Mouse (Mus musculus): ENCODE results near the gene Ptprd.

The Ptprd gene

DNA sequence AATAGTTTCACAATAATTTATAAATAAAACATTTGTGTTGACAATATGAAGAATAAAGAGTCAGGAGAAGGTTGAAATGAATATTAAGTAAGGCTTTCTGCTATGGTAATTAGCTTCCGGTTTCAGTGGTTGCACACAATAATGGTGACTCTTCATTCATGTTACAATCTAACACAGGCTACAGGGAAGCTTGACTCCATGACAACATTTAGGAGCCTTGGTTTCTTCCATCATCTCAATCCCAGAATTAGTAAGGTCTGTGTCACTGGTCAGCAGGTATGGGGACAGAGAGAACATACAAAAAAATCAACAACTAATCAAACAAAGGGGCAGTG, 1921.3 kb downstream of the Ptprd start:
- no peak for DNase-seq

DNA sequence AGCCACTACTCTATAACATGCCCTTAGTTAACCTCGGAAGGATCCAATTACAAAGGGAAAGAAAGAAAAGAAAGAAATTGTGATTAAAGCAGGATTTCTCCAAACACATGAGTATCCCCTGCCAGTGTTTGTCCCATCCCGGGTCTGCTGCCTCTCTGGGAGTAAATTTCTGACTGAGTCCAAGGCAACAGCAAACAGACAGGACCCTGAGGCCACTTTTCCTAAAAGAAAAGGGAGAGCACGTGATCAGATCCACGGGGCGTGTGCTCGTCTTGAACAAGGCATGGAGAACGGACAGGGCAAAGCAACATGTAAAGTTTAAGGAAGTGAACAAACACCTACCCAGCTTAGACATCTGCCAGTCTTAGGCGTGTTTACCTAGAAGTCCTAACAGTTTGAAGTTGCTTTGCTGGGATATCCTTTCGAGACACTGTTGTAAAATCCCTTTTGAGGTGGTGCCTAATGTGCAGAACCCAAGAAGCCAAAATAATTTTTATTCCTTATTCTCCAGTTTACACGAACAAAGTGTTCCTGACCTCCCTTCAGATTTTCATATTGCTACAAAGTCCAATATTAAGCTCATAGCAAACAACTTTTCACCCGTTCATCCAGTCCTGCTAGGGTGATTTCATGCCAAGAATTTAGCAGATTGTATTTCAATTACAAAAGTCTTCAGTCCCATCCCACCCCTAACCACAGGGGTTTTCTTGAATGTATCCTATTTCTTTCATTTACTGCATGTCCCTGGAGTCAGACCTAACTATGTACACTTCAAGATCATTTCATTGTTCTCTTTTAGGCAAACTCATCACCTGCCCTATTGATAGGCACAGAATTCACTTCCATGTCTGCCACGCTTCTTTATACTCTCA, 1921.9 kb downstream of the Ptprd start:
- DNase-seq, result no peak

DNA sequence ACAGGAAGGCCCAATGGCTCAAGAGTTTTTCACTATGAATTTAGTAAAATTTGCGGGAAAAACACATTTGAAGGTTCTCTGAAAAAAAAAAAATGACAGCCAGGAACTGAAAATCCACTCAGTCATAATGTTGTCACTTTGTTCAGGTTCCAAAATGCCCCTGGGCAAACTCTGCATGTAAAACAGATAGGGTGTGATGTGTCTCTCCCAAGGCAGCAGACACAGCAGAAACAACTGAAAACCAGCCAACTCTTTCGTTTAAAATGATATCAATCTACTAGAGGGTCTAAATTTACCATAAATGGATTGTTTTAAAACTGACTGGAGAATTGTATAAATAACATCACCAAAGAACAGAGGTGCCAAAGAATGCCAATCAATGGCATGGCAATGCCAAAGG, 1925.7 kb downstream of the Ptprd start:
- DNase-seq, result no peak

DNA sequence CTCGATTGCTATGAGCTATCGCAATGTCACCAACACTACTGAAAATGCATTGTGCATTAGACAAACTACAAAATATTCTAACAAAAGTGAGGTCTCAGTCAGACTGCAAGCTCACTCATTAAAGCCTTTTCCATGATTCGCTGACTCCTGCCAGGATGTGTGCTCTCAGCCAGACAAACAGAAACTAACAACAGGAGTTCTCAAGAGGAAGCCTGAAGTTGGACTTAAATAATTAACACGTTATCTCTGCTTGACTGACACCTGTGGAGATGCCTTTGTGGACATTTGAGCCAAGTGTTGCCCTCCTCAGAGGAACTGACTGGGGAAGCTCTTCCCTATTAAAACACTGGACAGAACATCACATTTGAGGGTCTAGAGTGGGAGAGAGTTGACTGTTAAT, 1928.9 kb downstream of the Ptprd start:
- DNase-seq, result no peak

DNA sequence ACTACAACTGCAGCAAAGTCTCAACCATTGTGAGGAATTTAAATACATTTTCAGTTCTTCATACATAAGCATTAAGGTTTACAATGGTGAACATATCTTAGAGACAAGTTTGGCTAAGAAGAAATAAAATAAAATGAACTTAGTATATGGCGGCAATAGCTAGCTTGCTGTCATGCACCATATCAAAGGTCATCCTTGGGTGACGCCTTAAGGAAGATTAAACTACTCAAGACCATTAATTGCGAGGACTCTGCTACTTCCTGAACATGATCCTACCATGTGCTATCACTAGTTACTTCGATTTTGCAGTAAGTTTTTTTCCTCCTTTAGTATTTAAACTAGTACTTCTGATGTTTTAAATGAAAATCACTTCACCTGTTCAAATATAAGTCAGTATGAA, 1949.0 kb downstream of the Ptprd start:
- no peak for DNase-seq

DNA sequence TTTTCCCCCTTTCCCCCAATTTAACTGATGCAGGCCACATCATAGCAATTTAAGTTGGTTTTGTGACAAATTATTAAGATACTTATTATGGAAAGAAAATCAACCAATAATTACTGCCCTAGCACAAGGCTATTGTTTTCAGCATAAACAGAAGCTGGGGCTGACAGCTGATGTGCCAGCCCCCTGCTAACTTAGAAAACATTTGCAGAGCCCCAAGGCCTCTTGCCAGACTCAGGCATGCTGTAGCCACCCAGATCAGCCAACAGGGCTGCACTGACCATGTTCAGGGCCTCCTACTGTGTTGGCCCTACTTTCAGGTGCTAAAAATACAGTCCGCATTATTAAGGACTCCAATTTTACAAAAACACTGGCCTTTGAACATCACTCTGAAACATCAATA, 1951.1 kb downstream of the Ptprd start:
- DNase-seq, result peak; percentile 76 to 82

DNA sequence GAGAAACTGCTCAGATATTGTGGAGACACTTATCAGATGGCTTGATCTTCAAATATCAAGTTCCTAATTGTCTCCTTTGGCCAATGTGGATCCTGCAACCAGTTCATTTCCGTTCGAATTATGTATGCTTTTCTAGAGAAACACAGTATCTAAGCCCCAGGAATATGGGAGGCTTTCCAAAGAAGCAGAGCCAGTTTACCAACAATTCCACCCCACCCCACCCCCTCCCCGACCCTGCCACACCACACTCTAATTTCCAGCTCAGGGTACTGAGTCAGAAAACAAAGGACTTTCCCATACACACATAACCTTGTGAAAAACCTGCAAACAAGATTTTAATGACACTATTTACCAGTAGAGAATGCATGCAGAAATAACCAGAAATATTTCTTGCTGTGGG, 1951.5 kb downstream of the Ptprd start:
- DNase-seq, result peak in 1 of 2 experiments; percentile 16

DNA sequence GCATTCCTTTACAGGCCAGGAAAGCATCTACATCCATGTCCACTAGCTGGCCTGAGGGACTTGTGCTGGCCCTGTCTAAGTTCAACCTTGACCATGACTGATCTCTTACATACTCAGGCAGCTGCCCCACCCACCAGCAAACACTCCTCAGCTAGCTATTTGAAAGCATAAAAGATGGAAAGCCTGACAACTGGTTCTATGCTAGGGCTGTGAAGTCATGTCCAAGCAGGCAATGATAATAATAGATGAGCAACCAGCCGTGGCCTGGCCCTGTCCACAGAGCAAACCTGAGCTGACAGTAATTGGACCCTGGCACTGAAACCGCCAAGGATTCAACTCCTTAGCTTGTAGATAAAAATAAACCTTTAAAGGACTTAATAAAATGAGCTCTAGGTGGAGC, 1952.1 kb downstream of the Ptprd start:
- peak; percentile 23 to 40 for DNase-seq

DNA sequence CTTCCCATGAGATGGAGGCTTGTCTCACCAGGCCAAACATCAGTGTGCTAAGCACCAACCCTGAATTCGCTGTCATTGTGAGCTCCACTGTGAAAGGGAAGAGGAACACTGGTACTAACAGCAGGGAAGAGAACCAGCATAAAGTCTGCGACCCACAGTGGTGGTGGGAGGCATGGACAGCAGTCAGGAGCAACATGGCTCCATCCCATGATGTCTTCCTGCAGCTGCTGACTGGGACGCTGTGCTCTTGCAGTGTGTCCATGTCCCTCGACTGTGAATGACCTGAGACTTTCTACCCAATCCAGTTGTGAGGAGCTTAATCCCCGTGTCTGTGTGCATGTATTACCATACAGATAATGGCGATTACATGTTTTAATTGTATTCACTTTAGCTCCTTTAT, 1967.4 kb downstream of the Ptprd start:
- no peak for DNase-seq

DNA sequence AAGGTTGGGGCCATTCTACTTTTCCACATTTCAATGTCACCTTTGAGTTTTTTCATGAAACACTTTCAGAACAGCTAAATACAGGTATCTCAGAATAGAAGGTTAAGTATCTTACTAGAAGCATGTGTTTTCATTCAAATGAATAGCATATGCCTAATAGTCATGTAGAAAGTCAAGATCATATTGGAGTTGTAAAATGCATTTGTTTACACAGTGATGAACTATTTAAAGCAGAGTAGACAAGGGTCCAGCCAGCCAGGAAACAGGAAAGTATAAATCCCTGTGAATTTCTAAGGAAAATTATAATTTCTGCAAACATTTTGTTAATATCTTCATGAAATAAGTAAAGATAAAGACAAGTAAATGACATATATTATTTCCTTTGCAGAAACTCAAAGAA, 1970.2 kb downstream of the Ptprd start:
- no peak for DNase-seq

DNA sequence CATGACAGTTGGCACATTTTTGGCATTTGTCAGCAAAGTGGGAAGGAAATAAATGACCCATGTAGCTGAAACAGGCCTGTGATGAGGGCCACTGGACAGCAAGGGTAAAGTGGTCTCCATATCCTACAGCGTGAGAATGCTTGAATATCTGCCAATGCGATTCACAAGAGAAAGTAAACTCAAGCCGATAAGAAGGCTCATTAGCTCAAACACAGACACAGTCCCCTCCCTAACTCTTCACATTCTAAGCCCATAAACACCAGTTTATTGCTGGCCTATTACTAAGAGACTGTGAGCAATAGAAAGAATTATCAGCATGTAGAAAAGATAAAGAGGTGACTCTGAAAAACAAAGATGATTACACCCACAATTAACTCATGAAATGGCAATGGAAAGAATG, 1970.6 kb downstream of the Ptprd start:
- no peak for DNase-seq

DNA sequence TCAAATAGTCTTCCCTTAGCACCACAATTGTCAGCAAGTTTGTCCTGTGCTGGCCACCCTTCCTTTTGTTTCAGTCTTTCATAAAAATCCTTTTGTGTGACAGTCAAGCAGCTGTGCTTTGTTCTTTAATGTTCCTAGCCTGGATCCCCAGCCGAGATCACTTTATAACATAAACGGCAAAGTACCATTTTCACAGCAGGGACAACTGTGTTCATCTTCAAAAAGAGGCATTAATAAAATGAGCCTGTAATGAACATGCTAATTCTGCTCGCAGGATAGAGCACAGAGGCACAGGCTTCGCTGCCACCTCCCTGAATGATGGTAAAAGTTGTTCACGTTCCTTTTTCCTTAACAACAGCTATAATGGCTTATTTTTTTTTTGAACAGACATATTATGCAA, 1972.7 kb downstream of the Ptprd start:
- DNase-seq, result no peak

DNA sequence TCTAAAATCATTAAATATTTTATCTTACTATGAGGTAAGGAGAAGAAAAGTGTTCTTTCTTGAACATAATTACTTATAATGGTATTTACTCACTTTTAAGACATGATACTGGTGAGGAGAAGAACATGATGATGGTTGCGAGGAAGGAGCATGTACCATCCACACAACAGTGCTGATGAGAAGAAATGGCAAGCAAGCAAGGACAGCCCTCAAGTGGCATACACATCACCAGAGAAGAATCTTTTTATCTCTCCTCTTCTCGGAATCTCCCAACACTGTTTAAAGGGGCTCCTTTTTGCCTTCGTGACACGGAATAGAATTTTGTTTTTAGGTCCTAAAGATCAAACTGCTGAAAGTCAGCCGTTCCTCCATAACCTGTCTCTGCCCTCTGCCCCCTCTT, 1973.2 kb downstream of the Ptprd start:
- DNase-seq, result no peak

DNA sequence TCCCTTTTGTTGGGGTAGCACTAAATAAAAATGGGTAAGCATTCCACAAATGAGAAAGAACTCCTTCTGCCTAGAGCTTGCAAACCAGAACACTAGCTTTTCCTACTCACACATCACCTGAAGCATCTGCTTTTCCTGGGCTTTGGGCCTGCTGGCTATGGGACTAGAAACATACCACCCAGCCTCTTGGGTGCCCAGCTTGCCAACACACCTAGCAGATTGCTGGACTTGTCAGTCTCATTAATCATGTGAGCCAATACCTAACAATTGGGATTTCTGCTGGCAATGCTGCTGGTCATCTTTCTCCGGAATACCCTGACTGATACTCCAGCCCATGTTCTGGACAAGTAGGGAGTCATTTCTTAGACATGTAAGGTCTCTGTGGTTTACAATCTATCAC, 1973.9 kb downstream of the Ptprd start:
- peak; percentile 50 to 65 for DNase-seq

DNA sequence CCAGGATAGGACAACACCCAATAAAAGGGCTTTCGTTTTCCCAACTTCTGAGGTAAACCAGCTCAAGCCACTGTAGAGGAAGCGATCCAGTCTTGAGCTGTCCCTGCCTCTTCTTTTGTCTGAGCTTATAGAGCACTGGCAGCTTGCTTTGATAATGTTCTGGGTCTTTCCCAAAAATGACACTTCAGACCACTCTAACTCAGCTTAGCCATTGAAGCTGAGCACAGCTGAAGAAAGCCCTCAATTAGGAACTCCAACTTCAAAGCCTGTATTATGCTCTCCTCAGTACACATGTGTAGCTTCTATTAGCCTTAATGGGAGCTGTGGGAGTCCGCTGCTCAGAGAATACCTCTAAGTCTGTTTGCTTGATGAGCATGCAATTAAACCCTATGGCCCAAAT, 1988.0 kb downstream of the Ptprd start:
- DNase-seq, result no peak

DNA sequence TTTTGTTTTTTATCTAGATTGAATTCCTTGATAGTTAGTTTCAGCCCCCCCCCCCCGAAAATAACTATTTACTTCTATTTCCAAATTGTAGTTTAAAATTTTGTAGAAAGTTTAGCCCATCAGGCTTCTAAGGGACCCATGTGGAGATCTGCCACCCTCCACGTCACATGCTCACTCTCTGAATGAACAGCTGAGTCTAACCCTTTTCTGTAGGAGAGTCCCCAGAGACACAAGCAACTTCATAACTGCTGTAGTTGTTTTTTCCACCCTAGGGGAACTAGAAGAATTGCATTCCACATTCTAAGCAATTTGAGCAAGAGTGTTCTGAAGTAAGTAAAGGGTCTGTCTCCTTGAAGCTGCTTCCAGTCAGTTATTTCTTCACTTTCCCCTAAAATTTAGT, 1989.2 kb downstream of the Ptprd start:
- DNase-seq, result no peak

DNA sequence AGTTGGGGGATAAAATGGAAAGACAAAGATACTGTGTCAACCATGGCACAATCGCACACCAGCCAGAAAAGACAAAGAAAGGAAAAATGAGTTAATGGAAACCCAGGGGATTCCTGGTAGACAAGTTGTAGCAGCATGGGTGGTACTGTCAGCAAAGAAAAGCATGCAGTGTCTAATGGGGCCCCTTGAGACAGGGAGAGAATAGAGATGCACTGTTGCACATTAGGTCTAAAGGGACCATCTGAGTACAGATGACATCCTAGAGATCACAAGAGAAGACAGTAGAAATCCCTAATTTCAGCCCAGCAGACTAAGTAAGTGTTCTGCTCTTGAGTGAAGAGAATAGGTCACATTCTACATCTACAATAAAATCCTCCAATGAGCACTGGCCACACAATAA, 1993.7 kb downstream of the Ptprd start:
- no peak for DNase-seq

DNA sequence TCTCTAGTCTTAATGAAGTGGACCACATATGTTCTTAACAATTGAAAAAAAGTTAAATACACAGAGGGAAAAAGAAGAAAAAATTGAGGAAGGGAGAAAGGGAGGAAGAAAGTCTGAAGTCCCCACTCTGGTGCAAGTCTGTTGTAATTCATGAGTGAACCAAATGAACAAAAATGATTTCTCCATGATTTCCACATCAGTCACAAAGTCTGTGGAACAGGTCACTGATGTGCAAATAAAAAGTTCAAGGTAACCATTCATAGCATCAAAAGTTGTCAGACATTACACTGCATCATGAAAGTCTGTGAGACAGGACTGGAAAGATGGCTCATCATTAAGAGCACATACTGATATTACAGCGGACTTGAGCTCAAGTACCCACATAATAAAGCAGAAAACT, 1996.6 kb downstream of the Ptprd start:
- DNase-seq, result no peak

DNA sequence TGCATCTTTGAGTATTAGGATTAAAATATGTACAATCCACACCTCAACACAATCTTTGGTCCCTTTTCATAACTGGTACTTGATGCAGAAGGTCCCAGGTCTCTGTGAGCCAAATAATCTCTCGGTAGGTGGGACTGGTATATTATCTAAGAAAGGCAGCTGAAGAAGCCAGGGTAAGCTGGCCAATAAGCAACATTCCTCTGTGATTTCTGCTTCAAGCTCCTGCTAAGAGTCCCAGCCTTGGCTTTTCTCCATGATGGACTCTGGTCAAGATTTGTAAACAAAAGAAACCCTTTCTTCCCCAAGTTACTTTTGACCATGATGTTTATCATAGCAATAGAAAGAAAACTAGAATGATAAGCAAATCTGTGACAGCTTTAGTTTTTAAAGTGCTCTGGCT, 2012.4 kb downstream of the Ptprd start:
- DNase-seq, result peak; percentile 62 to 63

DNA sequence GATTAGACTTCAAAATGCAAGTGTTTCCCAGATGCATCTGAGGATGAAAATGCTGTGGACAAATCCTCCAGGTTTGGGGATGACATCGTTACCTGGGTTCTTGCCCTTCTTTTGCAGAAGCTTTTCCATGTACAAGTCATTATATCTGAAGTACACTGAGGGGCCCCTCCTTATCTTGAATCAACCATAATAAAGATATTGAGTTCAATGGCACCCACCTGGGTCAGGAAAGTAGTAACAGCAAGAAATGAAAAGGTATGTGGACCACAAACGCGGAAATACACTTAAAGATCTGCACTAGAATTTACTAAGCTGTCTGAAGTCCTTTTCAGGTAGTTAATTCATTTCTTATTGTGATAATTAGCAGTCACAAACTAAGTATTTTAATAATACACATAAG, 2017.0 kb downstream of the Ptprd start:
- DNase-seq, result no peak

DNA sequence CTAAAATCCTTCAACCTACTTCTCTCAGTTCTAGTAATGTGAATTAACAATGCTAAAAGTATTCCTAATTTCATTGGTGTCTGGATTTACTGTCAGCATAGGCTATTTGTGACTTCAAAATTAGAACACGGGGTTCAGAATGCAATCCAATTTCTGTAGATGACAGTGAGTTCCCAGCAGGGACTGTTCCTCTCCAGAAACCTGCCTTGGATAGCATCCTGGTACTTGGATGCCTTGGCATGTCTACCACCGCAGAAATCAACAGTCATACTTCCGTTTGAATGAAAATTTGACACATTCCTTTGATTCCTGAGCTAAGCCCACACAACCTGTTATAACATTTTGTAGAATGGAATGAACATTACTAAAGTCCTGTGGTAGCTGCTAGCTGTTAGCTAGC, 2018.3 kb downstream of the Ptprd start:
- peak; percentile 76 to 83 for DNase-seq

DNA sequence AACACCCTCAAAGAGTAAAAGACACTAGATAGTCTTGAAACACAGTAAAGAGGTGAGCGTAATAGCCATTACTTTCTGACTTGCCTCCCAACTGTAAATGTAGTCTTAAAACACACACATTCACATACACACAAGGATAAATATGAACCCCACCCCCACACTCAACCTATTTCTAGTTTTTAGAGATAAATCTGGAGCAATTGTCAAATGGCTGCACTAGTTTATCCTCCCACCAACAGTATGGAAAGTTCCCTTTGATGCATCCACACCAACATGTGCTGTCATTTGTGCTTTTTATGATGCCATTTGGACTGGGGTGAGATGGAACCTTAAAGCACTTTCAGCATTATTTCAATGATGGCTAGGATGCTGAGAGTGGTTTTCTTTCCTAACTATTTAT, 2019.7 kb downstream of the Ptprd start:
- DNase-seq, result no peak

DNA sequence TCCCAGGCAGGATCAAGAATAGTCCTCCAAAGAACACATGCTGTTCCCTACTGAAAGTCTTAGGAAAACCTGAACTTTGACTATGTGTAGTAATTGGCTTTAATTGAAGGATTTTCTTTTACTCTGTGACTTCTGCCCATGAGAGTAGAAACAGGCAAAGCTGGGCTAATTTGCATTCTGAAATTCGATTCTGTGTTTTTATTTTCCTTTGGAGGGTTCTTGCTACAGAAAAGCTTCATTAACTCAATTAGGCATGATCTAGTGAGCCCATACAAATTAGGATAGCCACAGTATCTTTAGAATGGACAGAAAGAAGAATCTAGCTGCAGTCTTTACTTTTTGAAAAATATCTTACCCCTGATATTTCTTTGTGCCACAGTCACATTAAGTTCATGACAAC, 2021.0 kb downstream of the Ptprd start:
- no peak for DNase-seq

DNA sequence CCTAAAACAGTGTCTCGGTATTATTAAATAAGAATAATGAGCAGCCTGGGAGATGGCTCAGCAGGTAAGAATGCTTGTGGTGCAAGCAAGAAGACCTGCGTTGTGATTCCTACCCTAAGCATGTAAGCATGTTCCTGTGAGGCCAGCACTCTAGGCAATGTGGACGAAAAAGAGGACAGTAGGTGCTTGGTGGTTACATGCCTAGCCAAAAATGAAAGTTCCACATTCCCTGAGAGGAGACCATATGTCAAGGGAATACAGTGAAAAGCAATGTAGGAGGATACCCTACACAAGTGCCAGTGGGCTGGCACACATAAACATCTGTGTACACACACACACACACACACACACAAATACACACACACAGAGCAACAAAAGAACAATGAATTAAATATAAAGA, 2028.7 kb downstream of the Ptprd start:
- peak; percentile 18 to 39 for DNase-seq

DNA sequence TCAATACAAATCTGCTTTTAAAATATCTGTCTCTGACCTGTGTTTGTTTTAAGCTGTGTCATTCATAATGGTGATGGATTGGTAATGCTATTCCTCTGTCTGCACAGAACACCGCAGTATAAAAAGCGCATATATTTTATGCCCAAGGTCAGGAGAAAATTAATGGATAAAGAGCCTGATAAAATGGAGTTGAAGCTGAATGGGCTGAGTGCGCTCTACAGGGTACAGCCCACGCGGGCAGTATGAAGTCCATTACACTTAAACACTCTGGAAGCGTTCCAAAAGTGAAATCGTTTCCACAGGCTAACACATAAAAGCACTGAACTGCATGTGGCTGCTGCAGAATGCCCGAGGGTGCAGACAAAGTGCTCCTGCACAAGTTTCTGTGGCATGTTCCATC, 2032.3 kb downstream of the Ptprd start:
- DNase-seq, result no peak

Measured in cerebellum, adult 18-20 months (tissue).